Mouse (Mus musculus) kidney, adult 9 months (tissue): ENCODE measurements around the gene Pth1r.

Experiments
- DNase-seq: peaks from one replicate; pipeline ENCODE4 v3.0.0; 2022

The Pth1r gene

GRCm38 (mm10) chr9:110680736-110681507 lies 66.0 kb downstream of the Pth1r start:
- no peak for DNase-seq

- DNase-seq: no peak
Measured at GRCm38 (mm10) chr9:110678886-110679285, 68.1 kb downstream of the Pth1r start.

- DNase-seq: no peak
Measured at GRCm38 (mm10) chr9:110676492-110676911, 70.4 kb downstream of the Pth1r start.

- DNase-seq: peak; percentile 51
Measured at GRCm38 (mm10) chr9:110673107-110673752, 73.7 kb downstream of the Pth1r start.

GRCm38 (mm10) chr9:110672462-110673106 lies 74.4 kb downstream of the Pth1r start:
- DNase-seq: peak; percentile 75
